Mouse (Mus musculus) intestine, postnatal 0 days (tissue): ENCODE results near the gene Atf6. TPM values are rescaled to one million over a fixed set of nuclear protein-coding genes. Genes with fewer than 3 reads are reported as not detected.

Source experiments
- ATAC-seq: fragments of 200-750 bp; cut with Nextera tagmentation; 2 replicates; pipeline ENCODE4 v1.8.0; 2017; ENCODE audit warnings: mild to moderate bottlenecking, moderate TSS enrichment, moderate library complexity
- H3K27ac ChIP-seq: fragments of 300-500 bp; sonication (generic); 2 replicates; pipeline ENCODE4 v1.5.1; 2014; ENCODE audit warnings: mild to moderate bottlenecking, low read depth, low read length, moderate library complexity
- H3K27me3 ChIP-seq: fragments of 300-500 bp; sonication (generic); replicated peaks from 2 replicates; pipeline ENCODE4 v1.6.1; 2014; ENCODE audit warnings: low read length, mixed read lengths; ENCODE audit not compliant: control insufficient read depth, insufficient read depth
- H3K36me3 ChIP-seq: fragments of 300-500 bp; sonication (generic); 2 replicates; pipeline ENCODE4 v1.6.1; 2014; ENCODE audit warnings: mild to moderate bottlenecking, moderate library complexity; ENCODE audit not compliant: control insufficient read depth, insufficient read depth
- H3K4me1 ChIP-seq: fragments of 300-500 bp; sonication (generic); replicated peaks from 2 replicates; pipeline ENCODE4 v1.6.1; 2014; ENCODE audit warnings: antibody characterized with exemption, low read length, mixed read lengths; ENCODE audit not compliant: control insufficient read depth, insufficient read depth
- H3K4me2 ChIP-seq: fragments of 300-500 bp; sonication (generic); replicated peaks from 2 replicates; pipeline ENCODE4 v1.6.1; 2014; ENCODE audit warnings: low read depth, mild to moderate bottlenecking, moderate library complexity
- H3K4me3 ChIP-seq: fragments of 300-500 bp; sonication (generic); 2 replicates; pipeline ENCODE4 v1.5.1; 2014; ENCODE audit warnings: low read depth, low read length
- H3K9ac ChIP-seq: fragments of 300-500 bp; sonication (generic); 2 replicates; pipeline ENCODE4 v1.6.1; 2014; ENCODE audit warnings: mild to moderate bottlenecking, low read depth, low read length
- H3K9me3 ChIP-seq: fragments of 300-500 bp; sonication (generic); 2 replicates; pipeline ENCODE4 v1.6.1; 2016; ENCODE audit warnings: mixed run types; ENCODE audit not compliant: control insufficient read depth
- CTCF ChIP-seq: sonication (generic); IDR thresholded peaks from 2 replicates; pipeline ENCODE4 v1.5.1; 2016; ENCODE audit warnings: low read depth, mild to moderate bottlenecking, control low read depth, antibody characterized with exemption, moderate library complexity
- WGBS: fragments of 180-500 bp; shearing (Covaris S2); extraction: QIAGEN DNeasy Blood & Tissue Kit; methylation state at CpG from one replicate; pipeline ENCODE4 v1.1.7; 2014; 5-methylcytosine and 5-hydroxymethylcytosine counted together
- polyA plus RNA-seq: library from polyadenylated mRNA; unstranded; fragments of >200 nt; fragmentation: Nextera tagmentation; extraction: Ambion mirVana; gene quantifications from 2 replicates; pipeline ENCODE4 v1.2.1, GENCODE M21; 2015

The Atf6 gene
- polyA plus RNA-seq, 1 experiment from 2014 or later = 5.4 TPM

DNA sequence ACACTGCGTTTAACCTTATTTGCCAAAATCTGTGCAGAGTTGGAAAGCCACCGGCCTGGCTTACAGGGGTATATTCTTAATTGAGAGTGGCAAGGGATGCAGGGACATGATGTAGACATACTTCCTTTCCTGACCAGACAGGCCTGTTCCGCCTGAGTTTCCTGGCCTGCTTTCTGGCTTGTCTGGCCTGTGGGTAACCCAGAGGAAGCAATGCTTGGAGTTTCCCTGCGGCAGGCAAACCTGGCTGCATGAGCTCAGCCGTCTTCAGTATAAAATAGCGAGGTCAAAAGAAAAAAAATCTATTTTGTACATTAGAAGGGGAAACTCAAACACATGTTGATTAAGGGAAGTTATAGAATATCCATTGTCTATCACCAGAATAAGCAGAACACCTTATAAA, 139.0 kb downstream of the Atf6 start:
- H3K4me2 ChIP-seq = no peak overlapping the region
- no peaks in the 10 kb centered on the region for H3K27me3 ChIP-seq
- ATAC-seq = no peak
- H3K27ac ChIP-seq = no peak overlapping the region
- H3K9me3 ChIP-seq = no peaks in the 10 kb centered on the region
- no peaks in the 10 kb centered on the region for H3K36me3 ChIP-seq
- H3K9ac ChIP-seq = no peak overlapping the region
- 0 out of 2 replicates have a peak, but pooled peaks cover 3% of the 10 kb centered on the region for H3K4me1 ChIP-seq
- no peak for TF ChIP-seq CTCF
- WGBS = 73% methylated on average over 6 of the region's 6 CpGs
- no peak overlapping the region for H3K4me3 ChIP-seq

DNA sequence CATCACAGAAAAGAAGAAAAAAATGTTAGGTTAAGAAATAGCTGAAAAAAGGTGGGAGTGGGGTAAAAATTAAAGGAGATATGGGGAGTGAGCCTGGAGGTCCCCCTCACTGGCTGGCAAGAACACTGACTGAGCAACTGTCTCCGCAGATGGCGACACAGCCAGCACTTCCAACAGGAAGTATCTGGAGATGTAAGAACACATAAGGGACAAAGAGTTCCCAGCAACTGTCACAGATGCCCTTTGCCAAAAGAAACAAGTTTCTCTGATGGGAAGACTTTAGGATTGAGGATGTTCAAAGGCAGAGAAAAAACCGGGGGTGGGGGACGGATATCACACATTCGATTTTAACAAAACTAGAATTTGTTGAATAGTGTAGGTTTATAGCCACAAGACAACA, 146.0 kb downstream of the Atf6 start:
- H3K36me3 ChIP-seq = no peaks in the 10 kb centered on the region
- H3K9me3 ChIP-seq = no peaks in the 10 kb centered on the region
- ATAC-seq = no peak
- no peak overlapping the region for H3K27ac ChIP-seq
- H3K4me1 ChIP-seq = no peaks in the 10 kb centered on the region
- no peak overlapping the region for H3K4me2 ChIP-seq
- no peak for TF ChIP-seq CTCF
- no peak overlapping the region for H3K9ac ChIP-seq
- WGBS = 86% methylated on average over 5 of the region's 5 CpGs
- H3K4me3 ChIP-seq = no peak overlapping the region
- H3K27me3 ChIP-seq = no peaks in the 10 kb centered on the region

- 68% methylated on average over 8 of the region's 8 CpGs for WGBS
- no peaks in the 10 kb centered on the region for H3K27me3 ChIP-seq
- TF ChIP-seq CTCF = no peak
- no peak for ATAC-seq
- H3K4me3 ChIP-seq = no peak overlapping the region
- no peak overlapping the region for H3K27ac ChIP-seq
- no peaks in the 10 kb centered on the region for H3K9me3 ChIP-seq
- no peak overlapping the region for H3K4me2 ChIP-seq
- H3K4me1 ChIP-seq = no peaks in the 10 kb centered on the region
- no peaks in the 10 kb centered on the region for H3K36me3 ChIP-seq
- no peak overlapping the region for H3K9ac ChIP-seq
Observed at GRCm38 (mm10) chr1:170718133-170718810, 149.3 kb downstream of the Atf6 start.

DNA sequence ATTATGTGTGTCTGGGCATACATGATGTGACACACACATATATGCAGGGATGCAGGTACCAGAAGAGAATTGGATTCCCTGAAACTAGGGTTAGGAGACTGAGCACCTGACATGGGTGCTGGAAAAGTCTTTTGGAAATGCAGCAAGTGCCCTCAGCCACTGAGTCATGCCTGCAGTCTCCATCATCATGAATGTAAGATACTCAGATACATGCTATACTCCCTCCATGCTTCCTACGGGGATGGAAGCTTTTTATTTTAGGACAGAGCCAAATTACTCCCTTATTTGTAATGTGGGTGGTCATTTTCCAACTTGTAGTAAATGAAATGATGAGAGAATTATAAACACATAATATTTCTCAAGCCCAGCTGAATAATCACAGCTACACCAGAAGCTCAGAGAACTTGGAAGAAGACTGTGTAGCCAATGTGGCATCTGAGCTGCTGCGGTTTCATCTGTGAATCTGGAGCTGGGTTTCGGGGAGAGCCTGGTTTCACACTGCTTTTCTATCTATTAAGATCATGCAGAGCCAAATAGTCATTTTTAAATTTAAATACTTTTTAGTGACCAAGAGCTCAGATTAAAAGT, 150.2 kb downstream of the Atf6 start:
- TF ChIP-seq CTCF = no peak
- 64% methylated on average over 3 of the region's 3 CpGs for WGBS
- Histone ChIP-seq H3K9ac (no peak overlapping the region), H3K4me3 (no peak overlapping the region), H3K36me3 (no peaks in the 10 kb centered on the region), H3K27ac (no peak overlapping the region), H3K27me3 (no peaks in the 10 kb centered on the region), H3K9me3 (no peaks in the 10 kb centered on the region), H3K4me1 (no peaks in the 10 kb centered on the region), H3K4me2 (no peak overlapping the region)
- no peak for ATAC-seq

- H3K4me1 ChIP-seq = no peaks in the 10 kb centered on the region
- no peak for ATAC-seq
- no peak overlapping the region for H3K4me3 ChIP-seq
- H3K9me3 ChIP-seq = no peaks in the 10 kb centered on the region
- no peaks in the 10 kb centered on the region for H3K27me3 ChIP-seq
- H3K9ac ChIP-seq = no peak overlapping the region
- H3K27ac ChIP-seq = no peak overlapping the region
- peaks cover 9% of the 10 kb centered on the region; the same call in 1 of the 2 replicates for H3K36me3 ChIP-seq
- 95% methylated on average over 7 of the region's 7 CpGs for WGBS
- no peak overlapping the region for H3K4me2 ChIP-seq
- no peak for TF ChIP-seq CTCF
Observed at GRCm38 (mm10) chr1:170711731-170712130, 155.8 kb downstream of the Atf6 start.

DNA sequence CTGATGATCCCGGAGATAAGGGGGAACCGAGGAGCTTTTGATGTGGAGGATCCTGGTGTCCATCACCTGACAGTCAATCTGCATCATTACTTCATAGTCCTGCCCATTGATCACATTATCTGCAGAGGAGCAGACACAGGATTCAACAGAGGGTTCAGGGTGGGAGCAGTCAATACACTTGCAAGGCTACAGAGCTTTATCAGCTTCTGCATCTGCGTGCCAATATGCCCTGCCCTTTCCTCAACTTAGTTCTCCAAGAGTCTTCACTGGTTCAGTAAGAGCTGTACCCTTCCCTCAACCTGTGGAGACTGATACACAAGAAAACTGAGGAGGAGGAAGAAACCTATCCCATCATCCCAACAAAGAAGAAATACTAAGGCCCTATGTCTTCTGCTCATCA, 157.6 kb downstream of the Atf6 start:
- H3K4me3 ChIP-seq = no peak overlapping the region
- H3K27me3 ChIP-seq = no peaks in the 10 kb centered on the region
- H3K4me1 ChIP-seq = no peaks in the 10 kb centered on the region
- H3K9ac ChIP-seq = no peak overlapping the region
- no peak for ATAC-seq
- WGBS = 86% methylated on average over 3 of the region's 3 CpGs
- no peak overlapping the region for H3K4me2 ChIP-seq
- peaks cover 9% of the 10 kb centered on the region; the same call in 1 of the 2 replicates for H3K36me3 ChIP-seq
- no peak for TF ChIP-seq CTCF
- H3K9me3 ChIP-seq = no peaks in the 10 kb centered on the region
- H3K27ac ChIP-seq = no peak overlapping the region
